ENCODE assay signal across 9 mouse cellular contexts in genomic region chrX:140060886-140061874, GRCm38 (mm10). TPM values are rescaled to one million over a fixed set of nuclear protein-coding genes. Genes with fewer than 3 reads are reported as not detected.
DNase-seq lines count a peak whose midpoint lies in the region; ATAC-seq and TF ChIP-seq lines count a peak whose summit lies in the region.
"Had no signal": no experiment of that assay in that cellular context is flagged by ENCODE, and none has a peak within 500 bp of the region (broad histone marks: within the 10 kb centered on the region; RNA-seq: fewer than 3 reads in every experiment).

No protein-coding gene starts in this region.

- H3K27ac ChIP-seq in heart, embryonic 14.5 days (replicated peaks in 1 of 2; ENCODE audit: control insufficient read depth in 1 of 2, insufficient read depth in 1 of 2, low read depth in 2 of 2, low read length in 2 of 2) = no peak overlapping the region
- no peak overlapping the region for H3K27ac ChIP-seq in midbrain, postnatal 0 days (ENCODE audit: low read depth, low read length)

- no peaks in the 10 kb centered on the region for H3K36me3 ChIP-seq in heart, embryonic 14.5 days (ENCODE audit: control insufficient read depth, insufficient read depth, low read length)
- H3K36me3 ChIP-seq in midbrain, postnatal 0 days (ENCODE audit: insufficient read depth, low read length) = no peaks in the 10 kb centered on the region

- TF ChIP-seq CTCF in midbrain, postnatal 0 days (IDR thresholded peaks at IDR 0.05) = no peak

- ATAC-seq in heart, embryonic 14.5 days (ENCODE audit: insufficient number of reproducible peaks, insufficient read depth, low FRiP score, low read depth) = no peak
- ATAC-seq in midbrain, postnatal 0 days (ENCODE audit: low FRiP score) = 0 out of 2 replicates have a peak, but pooled peaks have one; percentile 47

- peak; percentile 6 for DNase-seq in gastrocnemius, postnatal 10 days
- no peak for DNase-seq in gastrocnemius, postnatal 25 days
- DNase-seq in adrenal gland, adult 2 months = peak; percentile 13
- DNase-seq in kidney, postnatal 4 days = peak; percentile 2 to 14
- DNase-seq in midbrain, postnatal 0 days (ENCODE audit: low spot score) = peak; percentile 2
- DNase-seq in urinary bladder, adult 2 months (ENCODE audit: low spot score) = no peak
- DNase-seq in frontal cortex, postnatal 25 days (ENCODE audit: low spot score in 2 of 2) = no peak

- peak overlapping the region; percentile 32 to 40 for H3K4me3 ChIP-seq in heart, embryonic 14.5 days (ENCODE audit: control insufficient read depth in 1 of 2, insufficient read depth in 1 of 2, low read depth in 1 of 2, low read length in 2 of 2)
- H3K4me3 ChIP-seq in midbrain, postnatal 0 days (ENCODE audit: low read depth, low read length) = peak overlapping the region; percentile 34

- H3K9me3 ChIP-seq in heart, embryonic 14.5 days (ENCODE audit: control insufficient read depth, low read length) = peaks cover 19% of the 10 kb centered on the region
- 0 out of 2 replicates have a peak, but pooled peaks cover 8% of the 10 kb centered on the region for H3K9me3 ChIP-seq in midbrain, postnatal 0 days (ENCODE audit: low read length)

- peak overlapping the region; percentile 63 for H3K4me2 ChIP-seq in heart, embryonic 14.5 days (ENCODE audit: low read length)
- H3K4me2 ChIP-seq in midbrain, postnatal 0 days (ENCODE audit: low read depth, low read length, poor library complexity, severe bottlenecking) = peak overlapping the region; percentile 43

- no peaks in the 10 kb centered on the region for H3K4me1 ChIP-seq in heart, embryonic 14.5 days (ENCODE audit: control insufficient read depth in 2 of 2, insufficient read depth in 2 of 2, low read length in 2 of 2)
- H3K4me1 ChIP-seq in midbrain, postnatal 0 days (ENCODE audit: insufficient read depth, low read length) = no peaks in the 10 kb centered on the region

- no peak overlapping the region for H3K9ac ChIP-seq in heart, embryonic 14.5 days (ENCODE audit: low read length)
- no peak overlapping the region for H3K9ac ChIP-seq in midbrain, postnatal 0 days (replicated peaks; ENCODE audit: low read length, poor library complexity, severe bottlenecking)

- 21% methylated on average over 87 of the region's 90 CpGs for WGBS in heart, embryonic 14.5 days
- 25% methylated on average over 65 of the region's 90 CpGs for WGBS in midbrain, postnatal 0 days

- H3K27me3 ChIP-seq in heart, embryonic 14.5 days (ENCODE audit: control insufficient read depth, insufficient read depth, low read length) = no peaks in the 10 kb centered on the region
- peaks cover 11% of the 10 kb centered on the region; the same call in 1 of the 2 replicates for H3K27me3 ChIP-seq in midbrain, postnatal 0 days (ENCODE audit: insufficient read depth, low read length)

RNA-seq across cellular contexts. Expression of gene Nup62cl, which starts 1.3 kb away (rescaled TPM):
- total RNA-seq in gastrocnemius, postnatal 10 days (2021) = under 1 TPM; 0.20 to 0.47 TPM
- under 1 TPM; 0.13 to 0.38 TPM for total RNA-seq in gastrocnemius, postnatal 25 days (2021)
- total RNA-seq in adrenal gland, adult 2 months (2021) = 10 to 100 TPM in 1 of 2 experiments, 1 to 10 TPM in 1; 4.7 to 14.9 TPM
- polyA plus RNA-seq in adrenal gland, adult 2 months (2012; rRNA removed) = 13.6 and 20.9 TPM in 2 replicates
- polyA plus RNA-seq in heart, embryonic 14.5 days (2014; fragmentation: Nextera tagmentation; extraction: Ambion mirVana) = 0.86 and 1.8 TPM in 2 replicates
- total RNA-seq in midbrain, postnatal 0 days (2014; rRNA removed) = 2.1 and 2.8 TPM in 2 replicates
- 3.4 and 5.6 TPM in 2 replicates for polyA plus RNA-seq in midbrain, postnatal 0 days (2015; fragmentation: Nextera tagmentation; extraction: Ambion mirVana)
- 22.9 and 25.2 TPM in 2 replicates for polyA plus RNA-seq in urinary bladder, adult 2 months (2012; rRNA removed)
- total RNA-seq: heart, postnatal 14 days had no signal

RNA-seq across cellular contexts. Expression of gene Pih1h3b, which starts 1.5 kb away (rescaled TPM):
- total RNA-seq in gastrocnemius, postnatal 10 days (2021) = not detected
- not detected for total RNA-seq in gastrocnemius, postnatal 25 days (2021)
- not detected for total RNA-seq in adrenal gland, adult 2 months (2021)
- not detected in 2 replicates for polyA plus RNA-seq in adrenal gland, adult 2 months (2012; rRNA removed)
- not detected in 2 replicates for polyA plus RNA-seq in heart, embryonic 14.5 days (2014; fragmentation: Nextera tagmentation; extraction: Ambion mirVana)
- total RNA-seq in midbrain, postnatal 0 days (2014; rRNA removed) = 1.7 TPM in 1 of 2 replicates, not detected in the other
- not detected in 2 replicates for polyA plus RNA-seq in midbrain, postnatal 0 days (2015; fragmentation: Nextera tagmentation; extraction: Ambion mirVana)
- polyA plus RNA-seq in urinary bladder, adult 2 months (2012; rRNA removed) = 0.06 TPM in 1 of 2 replicates, not detected in the other
- total RNA-seq: heart, postnatal 14 days had no signal

Comparison
In these comparisons a context has a peak if more than half of its experiments do, and no peak if none do; other contexts are left out.
1. DNase-seq: peak in gastrocnemius, postnatal 10 days (single experiment), adrenal gland, adult 2 months (single experiment), kidney, postnatal 4 days (2 of 2) and midbrain, postnatal 0 days (single experiment); none in gastrocnemius, postnatal 25 days (single experiment), urinary bladder, adult 2 months (single experiment) and frontal cortex, postnatal 25 days (0 of 2).